Mouse (Mus musculus) stomach, postnatal 0 days (tissue): ENCODE results near the gene Cpne5. TPM values are rescaled to one million over a fixed set of nuclear protein-coding genes. Genes with fewer than 3 reads are reported as not detected.

Source experiments
- ATAC-seq: fragments of 200-750 bp; cut with Nextera tagmentation; 2 replicates; pipeline ENCODE4 v1.8.0; 2017; ENCODE audit not compliant: low FRiP score, low TSS enrichment
- DNase-seq: peaks from one replicate; pipeline ENCODE4 v3.0.0-alpha.2; 2016; ENCODE audit warnings: low spot score
- H3K27ac ChIP-seq: fragments of 300-500 bp; sonication (generic); replicated peaks from 2 replicates; pipeline ENCODE4 v1.5.1; 2014; ENCODE audit warnings: mild to moderate bottlenecking, control low read depth
- H3K27me3 ChIP-seq: fragments of 300-500 bp; sonication (generic); 2 replicates; pipeline ENCODE4 v1.6.1; 2014; ENCODE audit warnings: low read length; ENCODE audit not compliant: control insufficient read depth, insufficient read depth
- H3K36me3 ChIP-seq: fragments of 300-500 bp; sonication (generic); 2 replicates; pipeline ENCODE4 v1.6.1; 2014; ENCODE audit warnings: low read length, mixed read lengths; ENCODE audit not compliant: control insufficient read depth, insufficient read depth
- H3K4me1 ChIP-seq: fragments of 300-500 bp; sonication (generic); replicated peaks from 2 replicates; pipeline ENCODE4 v1.6.1; 2014; ENCODE audit warnings: antibody characterized with exemption; ENCODE audit not compliant: control insufficient read depth, insufficient read depth
- H3K4me2 ChIP-seq: fragments of 300-500 bp; sonication (generic); replicated peaks from 2 replicates; pipeline ENCODE4 v1.6.1; 2014; ENCODE audit warnings: low read depth, mild to moderate bottlenecking, control low read depth, moderate library complexity
- H3K4me3 ChIP-seq: fragments of 300-500 bp; sonication (generic); 2 replicates; pipeline ENCODE4 v1.5.1; 2014; ENCODE audit warnings: low read depth, low read length, control low read depth
- H3K9ac ChIP-seq: fragments of 300-500 bp; sonication (generic); 2 replicates; pipeline ENCODE4 v1.6.1; 2014; ENCODE audit warnings: mild to moderate bottlenecking, low read length, control low read depth, mixed read lengths
- H3K9me3 ChIP-seq: fragments of 300-500 bp; sonication (generic); 2 replicates; pipeline ENCODE4 v1.6.1; 2016; ENCODE audit warnings: low read length; ENCODE audit not compliant: control insufficient read depth
- CTCF ChIP-seq: IDR thresholded peaks from 2 replicates; pipeline ENCODE4 v1.5.1; 2016; ENCODE audit warnings: antibody characterized with exemption, low read depth, mild to moderate bottlenecking, moderate library complexity
- EP300 ChIP-seq: optimal IDR thresholded peaks from 2 replicates; pipeline ENCODE3; 2016; ENCODE audit warnings: antibody characterized with exemption
- WGBS: fragments of 180-500 bp; shearing (Covaris S2); extraction: QIAGEN DNeasy Blood & Tissue Kit; methylation state at CpG from one replicate; pipeline ENCODE4 v1.1.7; 2014; 5-methylcytosine and 5-hydroxymethylcytosine counted together
- polyA plus RNA-seq: library from polyadenylated mRNA; unstranded; fragments of >200 nt; fragmentation: Nextera tagmentation; extraction: Ambion mirVana; gene quantifications from 2 replicates; pipeline ENCODE4 v1.2.1, GENCODE M21; 2015

The Cpne5 gene
- polyA plus RNA-seq, 1 experiment from 2014 or later, result 4.8 TPM

DNA sequence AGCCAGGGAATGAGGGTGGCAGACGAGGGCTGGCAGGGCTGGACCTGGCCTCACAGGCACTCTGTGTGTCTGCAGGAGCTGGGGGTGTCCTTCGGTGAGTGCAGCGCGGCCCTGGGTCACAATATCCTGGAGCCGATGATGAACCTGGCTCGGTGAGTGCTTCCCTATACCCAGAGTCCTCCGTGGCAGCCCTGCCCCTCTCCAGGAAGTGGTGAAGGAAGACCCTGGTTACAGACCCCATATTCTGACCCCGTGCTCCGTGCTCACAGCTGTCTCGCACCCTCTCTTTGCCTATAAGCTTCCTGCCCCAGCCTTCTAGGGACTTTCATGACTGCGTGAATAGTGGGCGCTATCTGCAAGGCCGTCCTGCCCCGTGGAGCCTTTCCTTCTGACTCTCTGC is 90.7 kb downstream of the Cpne5 start:
- Histone ChIP-seq H3K4me1 (0 out of 2 replicates have a peak, but pooled peaks cover 3% of the 10 kb centered on the region), H3K4me2 (no peak overlapping the region), H3K9ac (no peak overlapping the region), H3K27me3 (no peaks in the 10 kb centered on the region), H3K27ac (no peak overlapping the region), H3K4me3 (no peak overlapping the region), H3K9me3 (no peaks in the 10 kb centered on the region), H3K36me3 (no peaks in the 10 kb centered on the region)
- ATAC-seq, result no peak
- WGBS, result 84% methylated on average over 14 of the region's 14 CpGs
- no peak for TF ChIP-seq CTCF
- TF ChIP-seq EP300, result no peak
- DNase-seq, result no peak

DNA sequence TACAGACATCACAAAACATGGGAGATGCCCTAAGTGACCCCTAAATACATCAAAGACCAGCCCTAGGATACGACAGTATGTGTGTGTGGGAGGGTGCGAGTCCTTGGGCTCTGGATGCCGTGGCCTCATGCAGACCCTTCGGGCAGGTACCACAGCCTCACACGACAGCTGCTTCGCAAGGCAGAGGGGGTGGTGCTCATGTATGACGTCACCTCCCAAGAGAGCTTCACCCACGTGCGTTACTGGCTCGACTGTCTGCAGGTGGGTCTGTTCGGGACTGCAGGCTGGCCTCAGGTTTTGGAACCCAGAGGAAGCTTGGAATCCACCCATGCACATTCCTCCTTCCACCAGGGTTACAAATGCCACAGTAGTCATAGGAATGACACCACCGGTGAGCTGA is 92.9 kb downstream of the Cpne5 start:
- WGBS, result 92% methylated on average over 12 of the region's 12 CpGs
- ATAC-seq, result no peak
- no peak overlapping the region for H3K9ac ChIP-seq
- no peak for DNase-seq
- no peak for TF ChIP-seq EP300
- no peak for TF ChIP-seq CTCF
- H3K4me3 ChIP-seq, result no peak overlapping the region
- H3K27me3 ChIP-seq, result no peaks in the 10 kb centered on the region
- no peaks in the 10 kb centered on the region for H3K36me3 ChIP-seq
- H3K4me1 ChIP-seq, result 0 out of 2 replicates have a peak, but pooled peaks cover 3% of the 10 kb centered on the region
- H3K4me2 ChIP-seq, result no peak overlapping the region
- no peaks in the 10 kb centered on the region for H3K9me3 ChIP-seq
- no peak overlapping the region for H3K27ac ChIP-seq

DNA sequence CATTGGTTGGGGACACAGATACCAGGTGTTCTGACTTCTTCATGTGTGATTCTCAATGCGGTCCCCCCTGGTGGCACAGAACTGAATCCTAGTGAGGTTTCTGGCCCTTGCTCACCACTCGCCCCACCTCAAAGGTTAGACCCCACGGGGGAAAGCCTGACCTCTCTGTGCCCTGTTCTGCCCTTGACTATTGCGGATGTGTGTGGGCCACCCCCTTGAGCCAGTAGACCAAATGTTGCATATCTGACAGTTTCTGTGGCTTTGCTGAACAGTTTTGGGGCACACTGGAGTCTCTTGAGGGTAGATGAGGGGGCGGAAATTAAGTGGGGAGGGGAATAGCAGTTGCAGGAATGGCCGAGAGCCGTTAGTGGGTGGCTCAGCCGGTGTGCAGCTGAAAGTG is 94.7 kb downstream of the Cpne5 start:
- Histone ChIP-seq H3K27ac (no peak overlapping the region), H3K27me3 (no peaks in the 10 kb centered on the region)
- DNase-seq, result no peak

DNA sequence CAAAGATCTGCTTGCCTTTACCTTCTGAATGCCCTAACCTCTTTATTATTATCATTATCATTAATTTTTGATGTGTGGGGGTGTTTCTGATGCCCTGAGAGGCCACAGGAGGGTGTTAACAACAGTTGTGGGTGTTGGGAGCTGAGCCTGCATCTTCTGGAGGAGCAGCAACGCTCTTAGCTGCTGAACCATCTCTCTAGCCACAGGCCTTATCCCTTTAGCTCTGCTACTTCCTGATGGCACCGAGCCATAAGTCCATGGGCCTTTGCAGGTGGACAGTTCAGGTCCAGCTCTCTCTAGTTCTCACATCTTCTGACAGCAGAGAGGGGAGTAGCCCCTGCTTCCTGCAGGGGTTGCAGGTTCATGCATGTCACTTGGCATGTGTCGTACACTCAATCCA is 96.4 kb downstream of the Cpne5 start:
- no peak for ATAC-seq
- H3K27me3 ChIP-seq, result no peaks in the 10 kb centered on the region

More for the DNA sequence above, 94.7 kb downstream of the Cpne5 start:
- Histone ChIP-seq H3K9ac (no peak overlapping the region), H3K36me3 (no peaks in the 10 kb centered on the region), H3K4me3 (no peak overlapping the region), H3K4me1 (0 out of 2 replicates have a peak, but pooled peaks cover 3% of the 10 kb centered on the region), H3K4me2 (no peak overlapping the region), H3K9me3 (no peaks in the 10 kb centered on the region)
- WGBS, result 80% methylated on average over 8 of the region's 8 CpGs
- TF ChIP-seq CTCF (no peak), EP300 (no peak)
- ATAC-seq, result no peak

DNA sequence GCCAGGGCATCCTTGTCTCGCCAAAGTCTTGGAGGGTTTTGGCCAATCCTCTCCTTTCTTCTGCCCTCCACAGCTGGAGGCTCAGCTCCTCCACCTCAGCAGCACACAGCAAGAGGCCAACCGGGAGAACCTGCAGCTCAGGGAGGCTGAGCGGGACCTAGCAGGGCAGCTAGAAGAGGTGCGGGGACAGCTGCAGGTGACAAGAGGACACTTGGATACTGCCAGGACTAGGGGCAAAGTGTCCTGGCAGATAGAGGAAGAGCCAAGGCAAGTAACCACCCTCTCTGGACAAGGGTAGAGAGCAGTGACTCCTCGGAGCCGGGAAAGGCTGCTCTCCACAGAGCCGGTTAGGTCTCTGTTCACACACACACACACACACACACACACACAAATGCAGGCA is 100.1 kb downstream of the Cpne5 start:
- DNase-seq (no peak), ATAC-seq (no peak)
- no peak for TF ChIP-seq EP300

More for the DNA sequence above, 96.4 kb downstream of the Cpne5 start:
- Histone ChIP-seq H3K9me3 (no peaks in the 10 kb centered on the region), H3K4me2 (no peak overlapping the region), H3K36me3 (no peaks in the 10 kb centered on the region), H3K4me1 (peaks cover under 1% of the 10 kb centered on the region; the same call in 1 of the 2 replicates), H3K9ac (no peak overlapping the region), H3K4me3 (no peak overlapping the region), H3K27ac (no peak overlapping the region)
- TF ChIP-seq CTCF (no peak), EP300 (no peak)
- DNase-seq, result no peak
- 75% methylated on average over 3 of the region's 3 CpGs for WGBS

DNA sequence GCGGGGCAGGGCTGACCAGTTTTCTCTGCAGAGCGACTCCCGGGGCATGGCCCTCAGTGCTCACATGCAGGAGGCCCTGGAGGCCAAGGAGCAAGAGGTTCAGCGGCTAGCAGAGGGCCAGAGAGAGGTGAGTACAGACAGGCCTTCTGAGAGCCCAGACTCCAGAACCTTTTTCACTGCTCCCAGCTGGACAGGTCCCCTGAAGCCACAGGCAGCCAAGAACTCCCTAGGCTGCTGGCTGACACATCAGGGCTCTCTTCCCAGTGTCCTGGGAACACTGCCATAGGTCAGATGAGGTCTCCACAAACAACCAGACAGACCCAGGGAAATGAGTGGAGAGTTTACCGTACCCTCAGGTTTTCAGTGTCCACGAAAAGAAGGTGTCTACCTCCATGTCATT is 101.7 kb downstream of the Cpne5 start:
- no peak overlapping the region for H3K9ac ChIP-seq
- peaks cover 12% of the 10 kb centered on the region; the same call in 1 of the 2 replicates for H3K4me1 ChIP-seq
- H3K27ac ChIP-seq, result peak overlapping the region; percentile 49; the same call in 1 of the 2 replicates
- TF ChIP-seq EP300 (no peak), CTCF (no peak)
- WGBS, result 43% methylated on average over 6 of the region's 6 CpGs
- no peaks in the 10 kb centered on the region for H3K36me3 ChIP-seq
- H3K4me3 ChIP-seq, result no peak overlapping the region
- no peaks in the 10 kb centered on the region for H3K9me3 ChIP-seq
- H3K27me3 ChIP-seq, result no peaks in the 10 kb centered on the region
- DNase-seq, result no peak
- ATAC-seq, result no peak
- no peak overlapping the region for H3K4me2 ChIP-seq

More for the DNA sequence above, 100.1 kb downstream of the Cpne5 start:
- H3K36me3 ChIP-seq, result no peaks in the 10 kb centered on the region
- H3K9ac ChIP-seq, result no peak overlapping the region
- H3K4me1 ChIP-seq, result peaks cover 12% of the 10 kb centered on the region; the same call in 1 of the 2 replicates
- no peaks in the 10 kb centered on the region for H3K9me3 ChIP-seq
- no peak overlapping the region for H3K27ac ChIP-seq
- H3K4me3 ChIP-seq, result no peak overlapping the region
- no peaks in the 10 kb centered on the region for H3K27me3 ChIP-seq
- no peak overlapping the region for H3K4me2 ChIP-seq
- 76% methylated on average over 7 of the region's 7 CpGs for WGBS
